Mouse (Mus musculus): ENCODE measurements around the gene Pak7.

Gene Pak7

GRCm38 (mm10) chr2:136175030-136175429 is 212.7 kb downstream of the Pak7 start:
- in situ Hi-C loops (cut with MboI, MseI), result no loop called here

DNA sequence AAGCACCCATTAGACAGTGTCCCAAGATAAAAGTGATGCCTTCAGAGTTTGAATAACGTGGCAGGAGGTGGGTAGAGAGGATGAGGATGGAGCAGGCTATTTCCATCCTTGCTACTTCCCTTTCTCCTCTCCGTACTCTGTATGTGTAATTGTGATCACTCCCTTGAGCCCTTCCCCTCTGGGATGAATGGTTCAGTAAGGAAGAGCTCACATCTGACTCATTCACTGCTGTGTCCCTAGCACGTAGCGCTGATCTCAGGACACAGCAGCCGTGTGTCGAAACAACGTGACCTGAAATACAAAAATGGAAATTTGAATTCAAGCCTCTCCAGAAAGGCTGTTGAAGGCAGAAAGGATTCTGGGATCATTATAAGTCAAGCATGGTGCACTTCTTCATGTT is 237.0 kb downstream of the Pak7 start:
- in situ Hi-C loops (cut with MboI, MseI), result loop anchor here (5.0 kb wide), 1 partner anchor 1792 kb away; no protein-coding TSS in a partner anchor

DNA sequence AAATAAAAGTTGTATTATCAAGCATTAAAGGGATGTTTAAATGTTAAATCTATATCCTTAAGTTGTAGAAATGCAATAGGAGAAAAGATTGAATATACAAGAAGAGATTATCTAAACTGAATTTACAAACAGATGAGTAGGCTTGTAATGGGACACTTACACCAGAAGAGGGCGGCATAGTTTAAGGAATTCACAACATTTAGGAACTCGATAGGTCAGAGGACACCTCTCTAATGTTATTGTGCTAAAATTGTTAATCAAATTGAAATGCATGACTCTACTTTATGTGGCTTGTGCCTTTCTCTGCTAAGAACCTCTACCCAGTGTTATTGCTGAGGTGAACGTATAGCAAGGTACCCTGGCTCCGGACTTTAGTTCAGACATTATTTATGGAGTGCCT is 238.2 kb downstream of the Pak7 start:
- in situ Hi-C loops (cut with MboI, MseI), result no loop called here

DNA sequence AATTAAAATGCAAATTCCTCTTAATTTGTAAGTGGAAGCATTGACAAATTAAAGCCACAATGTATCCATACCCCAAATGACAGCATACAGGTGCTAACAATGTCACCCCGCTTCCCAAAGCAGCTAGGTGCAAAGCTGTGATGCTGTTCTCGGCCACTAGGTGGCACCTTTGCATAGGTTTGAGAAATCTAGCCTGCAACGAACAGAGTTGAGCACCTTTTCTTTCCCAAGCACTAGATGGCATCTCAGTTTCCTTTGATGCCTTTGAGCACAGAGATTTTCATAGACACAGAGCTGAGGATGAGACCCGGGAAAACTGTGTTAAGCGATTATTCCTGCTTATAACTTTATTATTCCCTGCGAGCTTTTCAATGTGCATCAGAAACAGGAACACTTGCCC is 238.8 kb downstream of the Pak7 start:
- in situ Hi-C loops (cut with MboI, MseI), result no loop called here

- in situ Hi-C loops (cut with MboI, MseI), result no loop called here
These were observed 247.0 kb downstream of the Pak7 start for GRCm38 (mm10) chr2:136140807-136141206.

- in situ Hi-C loops (cut with MboI, MseI), result loop anchor here (5.0 kb wide), 1 partner anchor 167 kb away; no protein-coding TSS in a partner anchor
These were observed 248.4 kb downstream of the Pak7 start for GRCm38 (mm10) chr2:136139159-136140069.

GRCm38 (mm10) chr2:136138451-136138850 is 249.3 kb downstream of the Pak7 start:
- in situ Hi-C loops (cut with MboI, MseI), result loop anchor here (5.0 kb wide), 1 partner anchor 166 kb away; no protein-coding TSS in a partner anchor

GRCm38 (mm10) chr2:136121867-136122266 is 265.9 kb downstream of the Pak7 start:
- in situ Hi-C loops (cut with MboI, MseI), result no loop called here

DNA sequence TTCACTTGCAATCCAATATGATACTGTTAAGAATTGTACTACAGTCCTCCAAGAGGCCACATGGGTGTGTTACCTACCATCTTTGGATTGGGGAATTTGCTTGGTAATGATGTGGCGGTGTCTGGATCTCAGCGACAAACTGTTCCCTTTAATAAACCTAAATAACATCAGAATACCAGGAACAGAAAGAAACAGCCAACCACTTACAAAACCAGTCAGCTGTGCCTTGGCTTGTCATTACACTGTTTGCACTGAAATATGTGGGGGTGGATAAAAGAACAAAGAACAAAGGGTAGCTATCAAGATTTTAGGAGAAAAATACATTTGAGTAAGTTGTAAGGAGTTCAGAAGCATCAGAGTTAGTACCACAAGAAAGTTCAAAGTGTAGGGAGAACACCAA is 269.8 kb downstream of the Pak7 start:
- in situ Hi-C loops (cut with MboI, MseI), result no loop called here

GRCm38 (mm10) chr2:136113374-136113773 is 274.4 kb downstream of the Pak7 start:
- in situ Hi-C loops (cut with MboI, MseI), result no loop called here

- in situ Hi-C loops (cut with MboI, MseI), result loop anchor here (10.0 kb wide), 1 partner anchor 1124 kb away; no protein-coding TSS in a partner anchor
These were observed 278.8 kb downstream of the Pak7 start for GRCm38 (mm10) chr2:136109038-136109363.

GRCm38 (mm10) chr2:136108124-136109037 is 279.4 kb downstream of the Pak7 start:
- in situ Hi-C loops (cut with MboI, MseI), result loop anchor here (10.0 kb wide), 1 partner anchor 1124 kb away; no protein-coding TSS in a partner anchor

DNA sequence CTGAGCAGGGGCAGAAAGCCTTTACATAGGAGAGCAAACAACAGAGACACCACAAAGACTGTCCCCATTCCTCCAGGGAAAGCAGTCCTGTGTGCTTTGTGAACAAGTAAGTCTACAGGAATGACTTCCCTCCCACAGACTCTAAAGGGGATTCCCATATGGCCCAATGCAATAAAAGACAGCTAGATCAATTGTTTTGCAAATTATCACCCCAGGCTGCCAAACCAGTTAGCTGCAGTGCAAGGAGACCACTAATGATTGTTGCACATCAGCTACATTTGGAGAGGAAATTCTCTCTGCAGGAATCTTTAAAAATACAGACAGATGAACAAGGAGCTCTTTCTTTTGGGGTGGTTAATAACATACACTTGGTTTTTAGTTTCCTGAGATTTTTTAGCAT is 280.2 kb downstream of the Pak7 start:
- in situ Hi-C loops (cut with MboI, MseI), result loop anchor here (10.0 kb wide), 1 partner anchor 1123 kb away; no protein-coding TSS in a partner anchor

- in situ Hi-C loops (cut with MboI, MseI), result no loop called here
These were observed 290.6 kb downstream of the Pak7 start for GRCm38 (mm10) chr2:136097143-136097542.

DNA sequence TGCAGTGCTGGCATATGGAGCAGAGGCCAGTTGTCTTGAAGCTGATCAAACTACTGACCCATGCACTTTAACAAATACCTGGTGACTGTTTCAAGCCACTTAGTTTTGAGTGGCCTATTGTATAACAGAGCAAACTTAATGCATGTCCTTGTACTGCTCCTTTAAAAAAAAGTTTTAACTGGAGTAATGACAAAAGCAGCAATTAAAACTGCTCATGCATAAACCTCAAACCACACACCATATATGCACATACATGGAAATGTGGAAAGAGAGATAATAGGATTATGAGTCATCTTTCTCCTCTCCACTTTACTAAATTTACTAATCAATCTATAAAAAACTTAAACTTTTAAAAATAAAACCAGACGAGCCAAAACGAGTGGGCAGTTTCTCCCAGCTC is 291.8 kb downstream of the Pak7 start:
- in situ Hi-C loops (cut with MboI, MseI), result no loop called here

- in situ Hi-C loops (cut with MboI, MseI), result no loop called here
These were observed 323.4 kb downstream of the Pak7 start for GRCm38 (mm10) chr2:136064356-136064755.

DNA sequence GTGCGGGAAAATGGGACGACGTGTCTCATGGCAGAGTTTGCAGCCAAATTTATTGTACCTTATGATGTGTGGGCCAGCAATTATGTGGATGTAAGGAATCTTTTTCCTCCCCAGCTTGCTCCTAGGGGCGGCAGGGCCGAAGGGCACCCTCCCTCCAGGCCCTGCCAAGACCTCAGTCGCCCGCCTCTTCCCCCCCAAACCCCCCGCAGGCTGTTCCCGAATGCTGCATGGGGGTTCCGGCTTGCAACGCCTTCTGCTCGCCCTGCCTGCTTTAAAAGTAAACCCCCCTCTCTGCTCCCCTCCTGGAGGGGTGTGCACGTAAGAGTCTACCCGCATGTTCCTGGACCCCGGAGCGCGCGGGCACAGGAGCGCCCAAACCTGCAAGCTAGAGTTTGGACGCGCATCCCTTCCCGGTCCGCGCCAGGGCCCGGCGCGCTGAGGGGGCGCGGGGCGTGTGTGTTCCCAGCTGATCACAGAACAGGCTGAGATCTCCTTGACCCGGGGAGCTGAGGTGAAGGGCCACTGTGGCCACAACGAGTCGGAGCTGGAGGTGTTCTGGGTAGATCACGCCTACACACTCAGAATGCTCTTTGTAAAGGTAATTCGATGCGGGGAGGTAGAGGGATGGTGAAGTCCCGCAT is 328.6 kb downstream of the Pak7 start:
- in situ Hi-C loops (cut with MboI, MseI), result no loop called here

- in situ Hi-C loops (cut with MboI, MseI), result no loop called here
These were observed 329.4 kb downstream of the Pak7 start for GRCm38 (mm10) chr2:136058398-136058797.

DNA sequence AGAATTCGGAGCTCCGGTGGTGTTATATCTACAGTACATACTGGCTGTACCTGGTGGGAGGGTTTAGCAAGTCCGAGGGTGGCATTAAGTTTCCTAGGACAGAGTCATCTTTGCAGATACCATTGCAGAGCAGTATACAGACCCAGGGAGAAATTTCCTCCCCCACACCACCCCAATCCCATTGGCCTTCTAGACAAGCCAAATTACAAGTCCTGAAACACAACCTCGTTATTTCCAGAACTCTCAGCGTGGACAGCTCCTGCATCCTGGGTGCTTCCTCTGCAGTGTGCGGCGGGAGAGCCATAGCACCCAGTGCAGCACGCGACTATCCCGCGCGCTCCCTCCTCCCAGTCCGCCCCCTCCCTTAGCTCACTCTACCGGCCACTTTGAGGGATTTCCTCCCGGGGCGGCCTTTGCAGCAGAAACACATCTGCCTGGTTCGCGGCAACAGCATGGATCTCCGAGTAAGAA is 329.9 kb downstream of the Pak7 start:
- in situ Hi-C loops (cut with MboI, MseI), result no loop called here

DNA sequence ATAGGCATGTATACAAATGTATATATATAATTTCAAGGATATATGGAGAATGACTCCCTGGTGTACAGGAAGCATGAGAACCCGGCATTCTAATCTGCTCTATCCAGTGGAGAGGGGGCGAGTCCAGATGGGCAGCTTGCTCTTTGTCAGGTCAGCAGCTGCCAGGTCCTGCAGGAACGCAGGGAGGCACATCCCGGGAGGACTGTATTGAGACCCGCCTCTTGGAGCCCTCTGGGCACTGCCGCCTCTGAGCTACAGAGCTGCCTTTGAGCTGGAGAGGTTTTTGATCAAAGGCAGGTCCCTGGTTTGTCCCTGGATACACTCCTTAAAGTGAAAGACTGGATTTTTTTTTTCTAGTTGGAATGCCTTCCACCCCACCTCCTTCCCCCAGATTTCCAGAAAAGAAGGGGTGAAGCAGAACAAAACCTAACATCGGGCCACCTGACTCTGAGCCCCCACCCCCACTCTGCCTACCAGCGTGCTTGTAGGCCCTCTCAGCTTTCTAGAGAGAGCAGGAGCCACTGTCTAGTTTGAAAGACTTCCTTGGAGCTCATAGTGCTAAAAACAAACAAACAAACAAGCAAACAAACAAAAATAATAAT is 336.0 kb downstream of the Pak7 start, which contains the start of gene Lamp5:
Gene Lamp5 (plus strand): TSS at position 552 of the 602 bp plus-strand sequence.
- in situ Hi-C loops (cut with MboI, MseI), result no loop called here
